ENCODE assay signal across 8 mouse cellular contexts in genomic region chr1:24073386-24074248, GRCm38 (mm10). TPM values are rescaled to one million over a fixed set of nuclear protein-coding genes. Genes with fewer than 3 reads are reported as not detected.
"Had no signal": no experiment of that assay in that cellular context is flagged by ENCODE, and none has a peak within 500 bp of the region (broad histone marks: within the 10 kb centered on the region; RNA-seq: fewer than 3 reads in every experiment).

No protein-coding gene starts in this region.

- DNase-seq: lung, adult 18-20 months; right cerebral cortex, postnatal 14 days; thymus, postnatal 4 days had no signal

- H3K4me1 ChIP-seq: limb, embryonic 13.5 days; midbrain, embryonic 13.5 days had no signal

- H3K4me3 ChIP-seq: limb, embryonic 13.5 days; midbrain, embryonic 13.5 days; neural tube, embryonic 13.5 days had no signal

- H3K9me3 ChIP-seq: limb, embryonic 13.5 days; midbrain, embryonic 13.5 days; neural tube, embryonic 13.5 days had no signal

- H3K27ac ChIP-seq: limb, embryonic 13.5 days; liver, embryonic 14.5 days; midbrain, embryonic 13.5 days; neural tube, embryonic 13.5 days had no signal

- H3K4me2 ChIP-seq: limb, embryonic 13.5 days; midbrain, embryonic 13.5 days; neural tube, embryonic 13.5 days had no signal

- H3K27me3 ChIP-seq: limb, embryonic 13.5 days; midbrain, embryonic 13.5 days; neural tube, embryonic 13.5 days had no signal

- H3K9ac ChIP-seq: limb, embryonic 13.5 days; liver, embryonic 14.5 days; midbrain, embryonic 13.5 days; neural tube, embryonic 13.5 days had no signal

RNA-seq across cellular contexts. Expression of gene Fam135a, which starts 26.5 kb away (rescaled TPM):
- total RNA-seq: megakaryocyte-erythroid progenitor cell, adult 5-6 weeks had no signal
